Mouse (Mus musculus): Measurements from ENCODE around the gene Cxcl10.

DNA sequence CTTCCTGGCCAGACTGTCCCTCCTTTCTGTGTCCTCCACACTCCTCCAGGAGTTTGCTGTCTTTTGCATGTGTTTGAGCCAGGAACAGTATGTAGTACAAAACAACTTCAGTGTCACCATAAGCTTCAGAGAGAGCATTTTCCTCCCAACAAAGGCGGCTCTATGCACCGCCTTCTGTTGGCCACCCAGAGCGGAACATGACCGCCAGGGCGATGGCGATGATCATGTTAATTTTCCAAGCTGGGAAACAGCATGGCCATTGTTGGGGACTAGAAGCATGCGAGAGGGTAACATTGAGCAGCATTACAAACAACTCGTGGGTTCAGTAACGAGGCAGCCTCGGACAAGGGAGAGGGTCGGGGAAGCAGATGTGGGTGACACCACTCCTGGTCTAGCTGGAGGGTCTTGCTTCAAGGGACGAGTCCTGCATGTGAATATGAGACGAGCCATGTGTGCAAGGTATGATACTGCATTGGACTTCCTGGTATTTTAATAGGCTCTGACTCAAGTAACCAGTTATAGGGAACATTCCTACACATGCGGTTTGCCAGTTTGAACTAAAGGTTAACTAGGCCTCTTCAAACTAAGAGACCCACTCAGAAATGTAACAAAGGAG, 22.8 kb upstream of the Cxcl10 start:
- TF ChIP-seq TAL1 (IDR thresholded peaks at IDR 0.05; ENCODE audit: low read length) (no peak), GATA1 (IDR thresholded peaks at IDR 0.05; ENCODE audit: low read length) (no peak)

Data from erythroblast, embryonic 14.5 days (primary cell).